Mouse (Mus musculus): ENCODE data around the gene Rpl22l1. TPM values are rescaled to one million over a fixed set of nuclear protein-coding genes. Genes with fewer than 3 reads are reported as not detected.
"Not testable (repeated sequence)": the region's sequence is repeated elsewhere in the genome, so short reads cannot be mapped to it uniquely, and the experiment has no call there.

Gene Rpl22l1
- polyA plus RNA-seq (2015; fragmentation: Nextera tagmentation; extraction: Ambion mirVana), result 174 and 193 TPM in 2 replicates

DNA sequence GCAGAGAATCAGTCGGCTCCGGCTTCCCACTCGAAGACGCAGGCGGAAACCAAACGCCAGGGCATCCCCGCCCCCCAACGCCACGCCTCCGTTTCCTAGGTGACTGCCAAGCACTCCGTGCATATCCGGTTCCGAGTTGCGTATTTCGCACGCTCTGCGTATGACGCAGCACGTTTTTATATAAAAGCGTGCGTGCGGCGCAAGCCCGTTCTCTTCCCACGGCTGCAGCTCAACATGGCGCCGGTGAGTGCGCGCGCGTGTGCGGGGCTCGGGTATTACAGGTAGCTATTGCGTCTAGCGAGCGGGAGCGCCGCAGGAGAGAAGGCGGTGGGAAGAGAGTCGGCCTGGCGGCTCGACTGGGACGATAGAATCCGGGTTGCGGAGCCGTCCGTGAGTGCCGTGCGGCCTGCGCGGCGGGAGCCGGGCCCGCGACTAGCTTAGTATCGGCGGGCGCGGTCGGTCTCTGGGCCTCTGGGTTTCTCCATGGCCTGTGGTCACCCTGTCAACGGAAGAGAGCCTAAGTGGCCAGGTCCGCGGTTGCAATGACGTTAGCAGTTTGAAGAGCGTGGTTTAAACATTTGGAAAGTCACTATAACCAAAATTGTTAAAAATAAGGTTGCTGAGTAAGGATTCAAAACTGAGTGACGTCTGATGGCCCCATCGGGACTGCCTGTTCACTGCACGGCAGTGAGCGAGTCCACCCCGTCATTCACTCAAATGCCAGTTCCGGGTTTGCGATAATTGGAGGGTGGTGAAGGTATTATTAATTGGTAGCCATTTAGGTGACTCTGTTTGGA lies at the start of gene Rpl22l1:
TSS of gene Rpl22l1 (plus strand) at position 136 of the 797 bp plus-strand sequence.
- no peaks in the 10 kb centered on the region for H3K9me3 ChIP-seq (ENCODE audit: control insufficient read depth, low read length)
- H3K27me3 ChIP-seq (replicated peaks; ENCODE audit: control insufficient read depth, insufficient read depth, low read length), result no peaks in the 10 kb centered on the region
- H3K36me3 ChIP-seq (ENCODE audit: control insufficient read depth, insufficient read depth), result peaks cover 4% of the 10 kb centered on the region; the same call in 1 of the 2 replicates
- peak within 1 kb of the TSS; percentile 87 for H3K4me3 ChIP-seq (replicated peaks; ENCODE audit: low read length)
- peak within 1 kb of the TSS; percentile 88 for H3K9ac ChIP-seq (replicated peaks; ENCODE audit: low read depth, low read length)
- peak; percentile 100 for ATAC-seq
- peaks cover 12% of the 10 kb centered on the region for H3K4me1 ChIP-seq (replicated peaks; ENCODE audit: control insufficient read depth, insufficient read depth, low read length)
- WGBS, result under 1% methylated on average over 72 of the region's 72 CpGs
- H3K27ac ChIP-seq (ENCODE audit: low read length), result peak within 1 kb of the TSS; percentile 81
- H3K4me2 ChIP-seq (ENCODE audit: low read length), result peak within 1 kb of the TSS; percentile 76

GRCm38 (mm10) chr3:28755477-28755876 lies 49.8 kb upstream of the Rpl22l1 start:
- ATAC-seq, result no peak
- H3K4me1 ChIP-seq (replicated peaks; ENCODE audit: control insufficient read depth, insufficient read depth, low read length), result no peaks in the 10 kb centered on the region
- no peaks in the 10 kb centered on the region for H3K36me3 ChIP-seq (ENCODE audit: control insufficient read depth, insufficient read depth)
- no peak overlapping the region for H3K4me2 ChIP-seq (ENCODE audit: low read length)
- no peaks in the 10 kb centered on the region for H3K27me3 ChIP-seq (replicated peaks; ENCODE audit: control insufficient read depth, insufficient read depth, low read length)
- 49% methylated on average over 7 of the region's 7 CpGs for WGBS
- no peaks in the 10 kb centered on the region for H3K9me3 ChIP-seq (ENCODE audit: control insufficient read depth, low read length)
- no peak overlapping the region for H3K27ac ChIP-seq (ENCODE audit: low read length)
- H3K4me3 ChIP-seq (replicated peaks; ENCODE audit: low read length), result no peak overlapping the region
- H3K9ac ChIP-seq (replicated peaks; ENCODE audit: low read depth, low read length), result no peak overlapping the region

DNA sequence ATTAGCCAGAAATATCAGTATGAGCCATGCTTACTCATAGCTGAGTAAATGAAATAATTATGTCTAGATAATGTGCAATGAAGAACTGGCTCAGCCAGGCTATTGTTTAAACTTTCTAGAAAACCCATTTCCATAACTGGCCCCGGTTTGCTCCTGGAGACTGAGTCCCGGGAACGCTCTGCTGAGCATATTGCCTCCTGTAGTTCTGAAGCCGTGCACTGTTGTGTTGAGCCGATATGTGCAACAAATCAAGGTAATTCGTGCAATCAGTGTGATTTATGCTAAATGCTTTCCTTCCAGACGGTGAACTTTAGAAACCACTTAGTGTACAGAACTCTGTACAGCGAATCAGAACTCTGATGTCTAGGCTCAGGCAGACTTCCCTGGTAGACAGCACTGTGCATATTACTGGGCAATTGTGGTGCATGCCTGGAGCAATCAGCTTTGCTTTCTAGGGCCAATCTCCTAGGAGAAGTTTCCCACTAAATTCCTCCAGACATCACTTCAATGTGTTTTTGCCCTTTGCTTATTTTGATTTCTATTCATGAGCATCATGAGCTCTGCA lies 43.9 kb upstream of the Rpl22l1 start:
- no peaks in the 10 kb centered on the region for H3K9me3 ChIP-seq (ENCODE audit: control insufficient read depth, low read length)
- no peaks in the 10 kb centered on the region for H3K36me3 ChIP-seq (ENCODE audit: control insufficient read depth, insufficient read depth)
- 74% methylated on average over 8 of the region's 8 CpGs for WGBS
- H3K27ac ChIP-seq (ENCODE audit: low read length), result no peak overlapping the region
- no peaks in the 10 kb centered on the region for H3K4me1 ChIP-seq (replicated peaks; ENCODE audit: control insufficient read depth, insufficient read depth, low read length)
- H3K4me3 ChIP-seq (replicated peaks; ENCODE audit: low read length), result no peak overlapping the region
- ATAC-seq, result no peak
- no peaks in the 10 kb centered on the region for H3K27me3 ChIP-seq (replicated peaks; ENCODE audit: control insufficient read depth, insufficient read depth, low read length)
- H3K4me2 ChIP-seq (ENCODE audit: low read length), result no peak overlapping the region
- H3K9ac ChIP-seq (replicated peaks; ENCODE audit: low read depth, low read length), result no peak overlapping the region

- H3K27me3 ChIP-seq (replicated peaks; ENCODE audit: control insufficient read depth, insufficient read depth, low read length), result no peaks in the 10 kb centered on the region
- no peak overlapping the region for H3K4me2 ChIP-seq (ENCODE audit: low read length)
- H3K36me3 ChIP-seq (ENCODE audit: control insufficient read depth, insufficient read depth), result no peaks in the 10 kb centered on the region
- no peak overlapping the region for H3K9ac ChIP-seq (replicated peaks; ENCODE audit: low read depth, low read length)
- no peak overlapping the region for H3K27ac ChIP-seq (ENCODE audit: low read length)
- no peak overlapping the region for H3K4me3 ChIP-seq (replicated peaks; ENCODE audit: low read length)
- 93% methylated on average over 4 of the region's 4 CpGs for WGBS
- ATAC-seq, result no peak
- no peaks in the 10 kb centered on the region for H3K4me1 ChIP-seq (replicated peaks; ENCODE audit: control insufficient read depth, insufficient read depth, low read length)
- no peaks in the 10 kb centered on the region for H3K9me3 ChIP-seq (ENCODE audit: control insufficient read depth, low read length)
Measured at GRCm38 (mm10) chr3:28766935-28767334, 38.3 kb upstream of the Rpl22l1 start.

DNA sequence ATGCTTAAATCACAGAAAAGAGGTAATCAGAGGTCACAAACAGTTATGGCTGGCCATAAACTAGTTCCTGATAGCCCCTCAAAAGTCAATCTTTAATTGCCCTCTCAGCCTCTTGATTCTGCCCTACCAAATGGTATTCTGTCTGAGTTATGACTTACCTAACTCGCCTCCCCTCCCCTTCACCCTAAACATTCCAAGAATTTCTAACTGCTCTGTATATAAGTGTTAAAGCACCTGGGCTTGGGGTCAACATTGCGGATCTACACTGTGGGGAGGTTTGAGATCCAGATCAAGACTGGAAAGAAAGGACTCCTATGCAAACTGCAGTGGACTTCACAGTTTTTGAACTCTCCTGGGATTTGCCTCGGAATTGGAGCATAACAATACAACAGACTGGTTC lies 37.0 kb upstream of the Rpl22l1 start:
- no peak for ATAC-seq

GRCm38 (mm10) chr3:28772919-28773318 lies 32.3 kb upstream of the Rpl22l1 start:
- H3K36me3 ChIP-seq (ENCODE audit: control insufficient read depth, insufficient read depth); H3K4me2 ChIP-seq (ENCODE audit: low read length); H3K4me1 ChIP-seq (replicated peaks; ENCODE audit: control insufficient read depth, insufficient read depth, low read length); ATAC-seq; H3K9ac ChIP-seq (replicated peaks; ENCODE audit: low read depth, low read length); H3K27me3 ChIP-seq (replicated peaks; ENCODE audit: control insufficient read depth, insufficient read depth, low read length); H3K9me3 ChIP-seq (ENCODE audit: control insufficient read depth, low read length); H3K4me3 ChIP-seq (replicated peaks; ENCODE audit: low read length); H3K27ac ChIP-seq (ENCODE audit: low read length): not testable (repeated sequence)
- WGBS, result 76% methylated on average over 4 of the region's 4 CpGs

More for the DNA sequence above, 37.0 kb upstream of the Rpl22l1 start:
- H3K27ac ChIP-seq (ENCODE audit: low read length), result no peak overlapping the region
- no peak overlapping the region for H3K4me3 ChIP-seq (replicated peaks; ENCODE audit: low read length)
- no peak overlapping the region for H3K9ac ChIP-seq (replicated peaks; ENCODE audit: low read depth, low read length)
- H3K4me2 ChIP-seq (ENCODE audit: low read length), result no peak overlapping the region
- H3K9me3 ChIP-seq (ENCODE audit: control insufficient read depth, low read length), result no peaks in the 10 kb centered on the region
- no peaks in the 10 kb centered on the region for H3K36me3 ChIP-seq (ENCODE audit: control insufficient read depth, insufficient read depth)
- no peaks in the 10 kb centered on the region for H3K27me3 ChIP-seq (replicated peaks; ENCODE audit: control insufficient read depth, insufficient read depth, low read length)
- 84% methylated on average over 3 of the region's 3 CpGs for WGBS
- H3K4me1 ChIP-seq (replicated peaks; ENCODE audit: control insufficient read depth, insufficient read depth, low read length), result no peaks in the 10 kb centered on the region

- H3K9ac ChIP-seq (replicated peaks; ENCODE audit: low read depth, low read length), result no peak overlapping the region
- H3K27me3 ChIP-seq (replicated peaks; ENCODE audit: control insufficient read depth, insufficient read depth, low read length), result no peaks in the 10 kb centered on the region
- no peak overlapping the region for H3K4me2 ChIP-seq (ENCODE audit: low read length)
- ATAC-seq, result no peak
- H3K4me3 ChIP-seq (replicated peaks; ENCODE audit: low read length), result no peak overlapping the region
- H3K36me3 ChIP-seq (ENCODE audit: control insufficient read depth, insufficient read depth), result no peaks in the 10 kb centered on the region
- no peaks in the 10 kb centered on the region for H3K9me3 ChIP-seq (ENCODE audit: control insufficient read depth, low read length)
- H3K27ac ChIP-seq (ENCODE audit: low read length), result no peak overlapping the region
- no peaks in the 10 kb centered on the region for H3K4me1 ChIP-seq (replicated peaks; ENCODE audit: control insufficient read depth, insufficient read depth, low read length)
- 90% methylated on average over 7 of the region's 7 CpGs for WGBS
Measured at GRCm38 (mm10) chr3:28775361-28775760, 29.9 kb upstream of the Rpl22l1 start.

DNA sequence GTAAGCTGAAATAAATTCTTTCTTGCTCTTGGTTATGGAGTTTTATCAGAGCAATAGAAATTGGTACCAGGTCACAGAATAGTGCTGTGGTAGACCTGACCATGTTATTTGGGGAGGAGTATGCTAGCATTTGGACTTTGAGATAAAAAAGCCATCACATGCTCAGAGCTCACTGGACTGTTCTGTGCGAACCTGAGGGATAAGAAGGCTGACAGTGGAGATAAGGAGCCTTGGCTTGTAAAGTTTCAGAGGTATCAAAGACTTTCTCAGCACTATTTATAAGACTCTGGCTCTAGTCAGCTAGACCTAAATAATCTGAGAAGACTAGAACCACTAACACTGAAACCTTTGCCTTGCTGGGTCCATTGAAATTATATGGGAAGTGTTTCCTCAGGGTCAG lies 29.3 kb upstream of the Rpl22l1 start:
- no peak overlapping the region for H3K4me2 ChIP-seq (ENCODE audit: low read length)
- 90% methylated on average over 1 of the region's 1 CpGs for WGBS

DNA sequence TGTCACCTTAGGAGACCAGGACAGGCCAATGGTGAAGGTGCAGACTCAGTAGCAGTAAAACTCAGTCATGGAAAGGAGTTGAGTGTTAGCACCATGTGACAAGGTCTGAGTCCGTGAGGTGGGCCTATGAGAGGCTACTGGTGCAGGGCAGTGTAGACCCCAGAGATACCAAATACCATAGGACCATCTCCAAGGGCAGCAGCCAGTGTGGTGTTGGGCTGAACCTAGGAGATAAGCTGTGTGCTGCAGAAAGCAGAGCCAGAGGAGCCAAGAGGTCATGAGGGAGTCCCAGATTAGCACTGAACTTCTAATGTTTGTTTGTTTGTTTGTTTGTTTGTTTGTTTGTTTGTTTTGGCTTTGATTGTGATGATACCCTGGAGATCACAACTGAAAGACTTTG lies 28.7 kb upstream of the Rpl22l1 start:
- H3K4me2 ChIP-seq (ENCODE audit: low read length), result no peak overlapping the region
- no peaks in the 10 kb centered on the region for H3K27me3 ChIP-seq (replicated peaks; ENCODE audit: control insufficient read depth, insufficient read depth, low read length)
- no peaks in the 10 kb centered on the region for H3K36me3 ChIP-seq (ENCODE audit: control insufficient read depth, insufficient read depth)
- ATAC-seq, result no peak
- WGBS, result 81% methylated on average over 1 of the region's 1 CpGs
- H3K4me1 ChIP-seq (replicated peaks; ENCODE audit: control insufficient read depth, insufficient read depth, low read length), result peaks cover 5% of the 10 kb centered on the region
- no peak overlapping the region for H3K27ac ChIP-seq (ENCODE audit: low read length)
- H3K9me3 ChIP-seq (ENCODE audit: control insufficient read depth, low read length), result no peaks in the 10 kb centered on the region; the same call in 1 of the 2 replicates
- H3K9ac ChIP-seq (replicated peaks; ENCODE audit: low read depth, low read length), result no peak overlapping the region
- no peak overlapping the region for H3K4me3 ChIP-seq (replicated peaks; ENCODE audit: low read length)

More for the DNA sequence above, 29.3 kb upstream of the Rpl22l1 start:
- Histone ChIP-seq H3K36me3 (ENCODE audit: control insufficient read depth, insufficient read depth) (no peaks in the 10 kb centered on the region), H3K27ac (ENCODE audit: low read length) (no peak overlapping the region), H3K27me3 (replicated peaks; ENCODE audit: control insufficient read depth, insufficient read depth, low read length) (no peaks in the 10 kb centered on the region), H3K4me1 (replicated peaks; ENCODE audit: control insufficient read depth, insufficient read depth, low read length) (peaks cover 5% of the 10 kb centered on the region), H3K9ac (replicated peaks; ENCODE audit: low read depth, low read length) (no peak overlapping the region), H3K4me3 (replicated peaks; ENCODE audit: low read length) (no peak overlapping the region), H3K9me3 (ENCODE audit: control insufficient read depth, low read length) (no peaks in the 10 kb centered on the region; the same call in 1 of the 2 replicates)
- ATAC-seq, result no peak
